Mouse (Mus musculus): ENCODE results near the gene Gm21903. TPM values are rescaled to one million over a fixed set of nuclear protein-coding genes. Genes with fewer than 3 reads are reported as not detected.
"Not testable (repeated sequence)": the region's sequence is repeated elsewhere in the genome, so short reads cannot be mapped to it uniquely, and the experiment has no call there.

Gm21903 gene
- not detected for polyA plus RNA-seq (2017; shearing (Covaris generic))

- ATAC-seq = no peak
Observed at GRCm38 (mm10) chr17:39043241-39043640, at the start of gene Gm21903. Gene Gm21903, minus strand, starts transcription at chr17:39043341.

- no peak for ATAC-seq
Observed at GRCm38 (mm10) chr17:39076937-39077336, 33.8 kb upstream of the Gm21903 start, which contains the start of gene Esp23. Gene Esp23, minus strand, starts transcription at chr17:39077037.

GRCm38 (mm10) chr17:39063641-39064040 lies 20.5 kb upstream of the Gm21903 start:
- no peak for ATAC-seq

GRCm38 (mm10) chr17:39036395-39036794 lies 6.7 kb downstream of the Gm21903 start, which contains the start of gene Esp24:
Gene Esp24, plus strand, starts transcription at chr17:39036695.
- ATAC-seq = not testable (repeated sequence)

- ATAC-seq = no peak
Observed at GRCm38 (mm10) chr17:39017184-39017583, 26.0 kb downstream of the Gm21903 start.

GRCm38 (mm10) chr17:39010675-39011638 lies 32.2 kb downstream of the Gm21903 start:
- ATAC-seq = no peak

- ATAC-seq = no peak
Observed at GRCm38 (mm10) chr17:39009846-39010245, 33.3 kb downstream of the Gm21903 start.

Other genes with a start within 250 kb of the Gm21903 start
- not detected for gene Esp24, start 6.6 kb downstream of the Gm21903 start, polyA plus RNA-seq (2017; shearing (Covaris generic))
- gene Esp23, start 33.7 kb upstream of the Gm21903 start, polyA plus RNA-seq (2017; shearing (Covaris generic)) = not detected
- not detected for gene Esp22, start 52.0 kb upstream of the Gm21903 start, polyA plus RNA-seq (2017; shearing (Covaris generic))

Data from CD4-positive, CD25-positive, alpha-beta regulatory T cell, adult 4 months (primary cell).